Mouse (Mus musculus) liver, embryonic 11.5 days (tissue): ENCODE data around the gene Zbtb3. TPM values are rescaled to one million over a fixed set of nuclear protein-coding genes. Genes with fewer than 3 reads are reported as not detected.
A peak's percentile ranks its signal among the peaks of the same experiment; 100 is the strongest.

ENCODE experiments used
- ATAC-seq: fragments of 200-750 bp; cut with Nextera tagmentation; replicated peaks from 2 replicates; pipeline ENCODE4 v1.8.0; 2017; ENCODE audit warnings: moderate number of reproducible peaks, mild to moderate bottlenecking, moderate TSS enrichment, moderate library complexity; ENCODE audit not compliant: low FRiP score
- DNase-seq: peaks from one replicate; pipeline ENCODE4 v3.0.0-alpha.2; 2017; ENCODE audit warnings: low spot score
- H3K27ac ChIP-seq: fragments of 300-500 bp; sonication (generic); 2 replicates; pipeline ENCODE4 v1.5.1; 2014; ENCODE audit warnings: mild to moderate bottlenecking, low read depth, low read length, control low read depth
- H3K27me3 ChIP-seq: fragments of 300-500 bp; sonication (generic); replicated peaks from 2 replicates; pipeline ENCODE4 v1.6.1; 2014; ENCODE audit warnings: low read length, mixed read lengths; ENCODE audit not compliant: control insufficient read depth, insufficient read depth
- H3K36me3 ChIP-seq: fragments of 300-500 bp; sonication (generic); 2 replicates; pipeline ENCODE4 v1.6.1; 2014; ENCODE audit warnings: mild to moderate bottlenecking, low read length, moderate library complexity, mixed read lengths; ENCODE audit not compliant: control insufficient read depth, insufficient read depth
- H3K4me1 ChIP-seq: fragments of 300-500 bp; sonication (generic); replicated peaks from 2 replicates; pipeline ENCODE4 v1.6.1; 2014; ENCODE audit warnings: low read length, mixed read lengths; ENCODE audit not compliant: control insufficient read depth, insufficient read depth
- H3K4me2 ChIP-seq: fragments of 300-500 bp; sonication (generic); 2 replicates; pipeline ENCODE4 v1.6.1; 2014; ENCODE audit warnings: mild to moderate bottlenecking, control low read depth, moderate library complexity
- H3K4me3 ChIP-seq: fragments of 300-500 bp; sonication (generic); 2 replicates; pipeline ENCODE4 v1.5.1; 2014; ENCODE audit warnings: low read depth, low read length, control low read depth
- H3K9ac ChIP-seq: fragments of 300-500 bp; sonication (generic); 2 replicates; pipeline ENCODE4 v1.6.1; 2014; ENCODE audit warnings: low read depth, low read length, control low read depth
- H3K9me3 ChIP-seq: fragments of 300-500 bp; sonication (generic); 2 replicates; pipeline ENCODE4 v1.6.1; 2016; ENCODE audit warnings: low read length, inconsistent platforms, mixed read lengths; ENCODE audit not compliant: control insufficient read depth
- WGBS: fragments of 180-500 bp; shearing (Covaris S2); extraction: QIAGEN DNeasy Blood & Tissue Kit; methylation state at CpG from one replicate; pipeline ENCODE4 v1.1.7; 2014; 5-methylcytosine and 5-hydroxymethylcytosine counted together
- polyA plus RNA-seq: library from polyadenylated mRNA; unstranded; fragments of >200 nt; fragmentation: Nextera tagmentation; extraction: Ambion mirVana; gene quantifications from 2 replicates; pipeline ENCODE4 v1.2.1, GENCODE M21; 2014

Zbtb3 gene
- polyA plus RNA-seq, 1 experiment from 2014 or later, result 3.2 TPM

DNA sequence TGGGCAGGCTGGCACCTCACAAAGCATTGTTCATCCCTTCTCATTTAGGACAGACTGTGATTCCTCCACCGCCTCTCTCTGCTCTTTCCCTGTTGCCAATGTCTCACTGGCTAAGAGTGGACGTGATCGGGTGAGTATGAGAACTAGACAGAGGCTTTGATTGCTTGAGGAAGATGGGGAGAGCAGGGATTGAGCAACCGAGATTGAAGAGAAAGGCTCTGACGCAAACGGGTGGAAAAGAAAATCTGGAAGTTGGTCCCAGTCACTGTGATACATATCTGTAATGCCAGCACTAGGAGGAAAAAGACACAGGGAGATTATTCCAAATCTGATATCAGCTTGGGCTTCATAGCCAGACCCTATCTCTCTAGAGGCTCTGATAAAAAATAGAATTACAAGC, 40.6 kb downstream of the Zbtb3 start:
- Histone ChIP-seq H3K4me1 (peaks cover 30% of the 10 kb centered on the region), H3K4me3 (no peak overlapping the region), H3K9me3 (no peaks in the 10 kb centered on the region), H3K27me3 (no peaks in the 10 kb centered on the region), H3K9ac (no peak overlapping the region), H3K27ac (no peak overlapping the region), H3K4me2 (no peak overlapping the region), H3K36me3 (peaks cover 6% of the 10 kb centered on the region; the same call in 1 of the 2 replicates)
- no peak for DNase-seq
- no peak for ATAC-seq
- 76% methylated on average over 6 of the region's 6 CpGs for WGBS

DNA sequence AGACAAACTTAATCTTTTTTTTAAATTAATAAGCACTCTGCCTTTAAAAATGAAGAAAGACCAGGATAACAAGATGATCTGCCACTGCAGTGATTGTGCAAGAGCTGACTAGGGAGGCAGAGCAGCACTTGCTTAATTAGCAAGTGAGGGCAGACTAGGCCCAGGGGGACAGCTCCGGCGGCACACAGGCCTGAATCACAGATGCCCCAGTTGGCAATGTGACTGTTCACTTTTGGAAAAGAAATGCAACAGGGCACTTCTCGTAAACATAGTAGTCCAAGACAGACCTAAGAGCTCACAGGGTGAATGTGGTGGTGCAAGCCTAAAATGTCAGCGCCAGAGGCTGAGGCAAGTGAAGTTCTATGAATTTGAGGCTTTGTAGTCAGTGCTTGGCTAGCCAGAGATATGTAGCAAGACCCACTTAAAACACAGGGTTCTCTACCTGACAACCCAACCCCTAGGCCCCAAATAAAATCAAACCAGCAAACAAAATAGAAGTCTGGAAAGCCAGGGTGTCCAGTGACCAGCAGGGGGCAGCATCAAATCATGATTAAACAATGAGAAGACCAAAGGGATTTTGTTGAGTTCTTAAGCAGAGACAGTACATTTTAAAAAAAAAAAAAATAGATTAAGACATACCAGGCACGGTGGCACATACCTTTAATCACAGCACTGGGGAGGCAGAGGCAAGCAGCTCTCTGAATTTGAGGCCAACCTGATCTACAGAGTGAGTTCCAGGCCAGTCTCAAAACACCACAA, 42.2 kb downstream of the Zbtb3 start:
- DNase-seq (peak; percentile 71), ATAC-seq (no peak)
- WGBS, result 67% methylated on average over 5 of the region's 5 CpGs
- Histone ChIP-seq H3K4me1 (peaks cover 14% of the 10 kb centered on the region), H3K27me3 (no peaks in the 10 kb centered on the region), H3K4me3 (no peak overlapping the region), H3K9me3 (no peaks in the 10 kb centered on the region), H3K36me3 (peaks cover 8% of the 10 kb centered on the region; the same call in 1 of the 2 replicates), H3K27ac (no peak overlapping the region), H3K9ac (no peak overlapping the region), H3K4me2 (no peak overlapping the region)

DNA sequence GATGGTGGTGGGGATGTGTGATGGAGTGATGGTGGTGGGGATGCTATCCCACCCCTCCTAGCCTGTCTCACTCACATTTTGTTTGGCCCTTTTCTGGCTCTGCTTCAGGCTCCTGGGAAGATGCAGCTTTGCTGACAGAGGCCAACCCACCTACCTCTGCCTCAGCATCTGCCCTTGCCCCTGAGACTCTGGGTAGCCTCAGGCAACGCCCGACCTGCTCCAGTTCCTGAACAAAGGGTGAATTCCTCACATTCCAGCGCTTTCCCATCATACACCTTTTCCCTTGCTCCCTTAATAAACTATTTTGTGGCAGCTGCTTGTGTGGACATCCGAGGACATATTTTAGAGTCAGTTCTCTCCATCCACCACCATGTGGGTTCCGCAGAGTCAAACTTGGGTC, 46.0 kb downstream of the Zbtb3 start:
- no peaks in the 10 kb centered on the region for H3K9me3 ChIP-seq
- no peaks in the 10 kb centered on the region for H3K27me3 ChIP-seq
- no peak overlapping the region for H3K4me2 ChIP-seq
- no peak overlapping the region for H3K4me3 ChIP-seq
- ATAC-seq, result no peak
- no peak for DNase-seq
- H3K4me1 ChIP-seq, result no peaks in the 10 kb centered on the region
- H3K27ac ChIP-seq, result no peak overlapping the region
- whole genome bisulfite sequencing, result 80% methylated on average over 5 of the region's 5 CpGs
- H3K36me3 ChIP-seq, result peaks cover 8% of the 10 kb centered on the region; the same call in 1 of the 2 replicates
- H3K9ac ChIP-seq, result no peak overlapping the region

DNA sequence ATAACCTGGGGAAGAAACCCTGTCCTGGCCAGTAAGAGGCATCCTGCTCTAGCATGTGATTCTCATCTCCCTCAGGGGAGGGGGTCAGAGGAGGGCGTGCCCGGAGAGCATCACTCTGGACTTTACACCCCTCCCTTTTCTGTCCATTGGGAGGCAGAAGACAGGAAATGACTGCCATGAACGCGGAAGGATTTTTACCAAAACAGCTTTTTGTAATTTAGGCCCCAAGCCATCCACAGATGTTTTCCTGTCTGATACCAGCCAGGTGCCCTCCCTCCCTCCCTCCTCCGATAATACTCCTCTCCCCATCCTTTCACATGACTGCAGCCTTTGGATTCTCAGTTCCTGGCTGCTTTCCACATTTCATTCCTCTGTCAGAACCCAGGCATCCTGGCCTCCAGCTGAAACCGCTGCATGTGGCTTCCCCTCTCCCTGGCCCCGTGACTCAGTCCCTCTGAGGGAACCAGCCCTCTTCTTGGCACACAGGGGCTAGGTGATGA, 48.1 kb downstream of the Zbtb3 start, which contains the start of gene Lrrn4cl:
Gene Lrrn4cl, plus strand, starts transcription at position 367 of the 500 bp plus-strand sequence.
- H3K4me1 ChIP-seq, result no peaks in the 10 kb centered on the region
- no peak within 1 kb of the TSS for H3K9ac ChIP-seq
- peaks cover 8% of the 10 kb centered on the region; the same call in 1 of the 2 replicates for H3K36me3 ChIP-seq
- no peak within 1 kb of the TSS for H3K27ac ChIP-seq
- ATAC-seq (0 out of 2 replicates have a peak, but pooled peaks have one; percentile 26), DNase-seq (no peak)
- H3K4me2 ChIP-seq, result peak within 1 kb of the TSS; percentile 10; the same call in 1 of the 2 replicates
- 48% methylated on average over 7 of the region's 7 CpGs for WGBS
- no peak within 1 kb of the TSS for H3K4me3 ChIP-seq
- H3K9me3 ChIP-seq, result no peaks in the 10 kb centered on the region
- H3K27me3 ChIP-seq, result no peaks in the 10 kb centered on the region

DNA sequence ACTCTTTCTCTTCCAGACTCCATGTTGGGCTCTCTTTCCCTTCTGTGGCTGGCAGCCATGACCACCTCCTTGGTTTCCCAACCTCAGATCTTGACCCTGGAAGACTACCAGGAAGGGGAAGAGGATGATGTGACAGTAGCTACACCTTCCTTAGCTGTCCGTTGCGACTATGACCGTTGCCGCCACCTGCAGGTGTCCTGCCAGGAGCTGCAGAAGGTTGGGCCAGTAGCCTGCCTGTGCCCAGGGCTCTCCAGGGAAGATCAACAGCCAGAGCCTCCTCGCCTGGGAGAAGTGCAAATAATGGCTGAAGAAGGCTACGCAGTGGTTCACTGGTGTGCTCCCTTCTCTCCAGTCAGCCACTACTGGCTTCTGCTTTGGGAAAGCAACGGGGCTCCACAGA, 49.3 kb downstream of the Zbtb3 start:
- WGBS, result 44% methylated on average over 7 of the region's 7 CpGs
- H3K4me3 ChIP-seq, result no peak overlapping the region

DNA sequence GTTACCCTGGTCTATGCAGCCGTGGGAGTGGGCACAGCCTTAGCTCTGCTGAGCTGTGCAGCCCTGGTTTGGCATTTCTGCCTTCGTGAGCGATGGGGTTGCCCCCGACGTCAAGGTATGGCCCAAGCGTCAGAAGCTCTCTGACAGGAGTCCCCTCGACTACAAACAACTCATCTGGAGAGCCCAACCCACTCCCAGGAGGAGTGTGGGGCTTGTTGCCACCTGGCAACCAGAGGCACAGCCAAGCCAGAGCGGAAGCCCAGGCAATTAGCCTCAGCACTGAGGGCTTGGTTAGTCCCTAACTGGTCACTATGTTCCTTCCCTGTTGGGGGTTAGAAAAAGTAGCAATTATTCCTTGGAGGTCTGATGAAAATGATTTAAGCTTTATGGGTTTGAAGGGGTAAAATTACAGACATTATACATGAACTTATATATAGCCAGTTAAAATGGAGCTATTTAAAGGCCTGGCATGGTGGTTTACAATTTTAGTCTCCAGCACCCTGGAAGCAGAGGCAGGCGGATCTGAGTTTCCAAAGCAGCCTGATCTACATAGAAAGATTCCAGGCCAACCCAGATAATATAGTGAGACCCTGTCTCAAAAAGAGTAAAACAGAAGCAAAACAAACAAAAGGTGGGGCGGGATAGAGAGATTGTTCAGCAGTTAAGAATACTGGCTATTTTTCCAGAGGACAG, 50.0 kb downstream of the Zbtb3 start:
- Histone ChIP-seq H3K9me3 (no peaks in the 10 kb centered on the region), H3K36me3 (peaks cover 3% of the 10 kb centered on the region; the same call in 1 of the 2 replicates), H3K4me2 (no peak overlapping the region), H3K9ac (no peak overlapping the region), H3K4me3 (no peak overlapping the region), H3K27me3 (no peaks in the 10 kb centered on the region), H3K4me1 (no peaks in the 10 kb centered on the region), H3K27ac (no peak overlapping the region)
- no peak for DNase-seq
- 52% methylated on average over 10 of the region's 10 CpGs for WGBS
- no peak for ATAC-seq

More for the DNA sequence above, 49.3 kb downstream of the Zbtb3 start:
- no peak overlapping the region for H3K27ac ChIP-seq
- H3K4me1 ChIP-seq, result no peaks in the 10 kb centered on the region
- peak overlapping the region; percentile 10; the same call in 1 of the 2 replicates for H3K4me2 ChIP-seq
- ATAC-seq (no peak), DNase-seq (no peak)
- no peak overlapping the region for H3K9ac ChIP-seq
- no peaks in the 10 kb centered on the region for H3K9me3 ChIP-seq
- no peaks in the 10 kb centered on the region for H3K27me3 ChIP-seq
- peaks cover 8% of the 10 kb centered on the region; the same call in 1 of the 2 replicates for H3K36me3 ChIP-seq

DNA sequence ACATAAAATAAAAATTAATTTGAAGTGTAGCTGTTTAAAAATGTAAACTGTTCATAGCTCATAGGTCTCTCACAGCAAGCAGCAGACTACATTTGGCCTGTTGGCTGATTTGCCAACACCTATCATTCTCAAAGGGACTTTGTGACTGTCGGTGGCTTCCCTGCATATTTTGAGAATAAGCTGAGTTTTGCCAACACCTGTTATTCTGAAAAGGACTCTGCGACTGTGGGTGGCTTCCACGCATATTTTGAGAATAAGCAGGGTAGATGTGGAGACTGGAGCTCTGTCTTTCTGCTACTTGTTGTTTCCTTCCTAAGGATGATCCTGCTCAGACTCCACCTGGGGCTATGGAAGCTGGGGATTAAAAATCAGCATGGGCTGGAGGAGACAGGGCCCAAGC, 50.8 kb downstream of the Zbtb3 start:
- Histone ChIP-seq H3K4me1 (no peaks in the 10 kb centered on the region), H3K27me3 (no peaks in the 10 kb centered on the region), H3K27ac (no peak overlapping the region), H3K9me3 (no peaks in the 10 kb centered on the region), H3K36me3 (peaks cover 2% of the 10 kb centered on the region; the same call in 1 of the 2 replicates), H3K4me2 (no peak overlapping the region), H3K4me3 (no peak overlapping the region), H3K9ac (no peak overlapping the region)
- DNase-seq (no peak), ATAC-seq (no peak)
- WGBS, result 77% methylated on average over 3 of the region's 3 CpGs
